Mouse (Mus musculus) monocyte, adult 5-6 weeks (primary cell): ENCODE data around the gene Prmt3. TPM values are rescaled to one million over a fixed set of nuclear protein-coding genes. Genes with fewer than 3 reads are reported as not detected.

Source experiments
- ATAC-seq: fragments of 153-309, 156-312 bp; replicated peaks from 2 replicates; pipeline ENCODE4 v1.8.0; 2017; ENCODE audit warnings: mild to moderate bottlenecking; ENCODE audit not compliant: low TSS enrichment, insufficient number of reproducible peaks, severe bottlenecking, poor library complexity, low FRiP score
- total RNA-seq: library from RNA; stranded (forward); fragments of 200-1000, 200-491, 200-594 nt; gene quantifications from 3 replicates; pipeline ENCODE4 v1.2.3, GENCODE M21; 2017

Prmt3 gene
- total RNA-seq, 1 experiment from 2014 or later = 39.7 TPM

DNA sequence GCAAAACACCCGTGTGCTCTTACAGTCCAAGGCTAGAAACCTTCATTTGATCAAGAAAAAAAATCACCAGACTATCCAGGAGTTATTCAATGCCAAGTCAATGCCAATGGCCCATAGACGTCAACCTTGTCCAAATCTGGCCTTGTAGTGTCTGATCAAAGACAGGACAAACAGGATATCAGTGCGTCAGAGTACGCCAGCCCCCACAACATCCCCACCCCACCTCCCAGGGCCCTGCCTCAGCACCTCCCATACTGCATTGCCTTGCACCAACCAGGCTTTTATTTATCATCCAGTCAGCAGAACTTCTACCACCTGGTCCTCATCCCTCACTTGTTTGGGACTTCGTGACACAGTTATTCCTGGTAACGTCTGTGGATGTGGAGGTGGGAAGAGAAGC, 117.2 kb downstream of the Prmt3 start:
- ATAC-seq = no peak

DNA sequence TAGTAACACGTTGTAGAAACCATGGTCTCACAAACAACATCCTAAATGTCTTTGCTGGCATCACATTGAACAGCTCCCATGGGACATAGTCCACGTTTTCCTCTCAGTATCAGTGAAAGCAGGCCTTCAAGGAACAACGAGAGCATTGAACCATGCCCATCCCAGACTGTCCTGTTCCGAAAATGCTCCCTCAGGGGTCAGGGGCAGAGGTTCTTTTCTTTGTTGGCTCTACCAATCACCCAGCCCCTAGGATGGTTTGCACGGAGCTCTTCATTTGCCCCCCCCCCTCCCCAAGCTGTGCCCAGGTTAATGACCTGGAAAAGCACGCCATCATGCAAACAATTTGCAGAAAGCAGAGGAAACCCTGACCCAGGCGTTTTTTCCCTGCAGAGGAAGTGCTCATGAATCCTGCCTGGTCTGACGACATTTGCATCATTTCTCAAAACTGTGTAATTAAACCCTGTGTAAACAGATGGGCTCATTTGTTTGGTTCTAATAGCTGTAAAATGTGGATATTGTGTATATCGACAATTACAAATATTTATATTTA, 123.9 kb downstream of the Prmt3 start:
- ATAC-seq = no peak

DNA sequence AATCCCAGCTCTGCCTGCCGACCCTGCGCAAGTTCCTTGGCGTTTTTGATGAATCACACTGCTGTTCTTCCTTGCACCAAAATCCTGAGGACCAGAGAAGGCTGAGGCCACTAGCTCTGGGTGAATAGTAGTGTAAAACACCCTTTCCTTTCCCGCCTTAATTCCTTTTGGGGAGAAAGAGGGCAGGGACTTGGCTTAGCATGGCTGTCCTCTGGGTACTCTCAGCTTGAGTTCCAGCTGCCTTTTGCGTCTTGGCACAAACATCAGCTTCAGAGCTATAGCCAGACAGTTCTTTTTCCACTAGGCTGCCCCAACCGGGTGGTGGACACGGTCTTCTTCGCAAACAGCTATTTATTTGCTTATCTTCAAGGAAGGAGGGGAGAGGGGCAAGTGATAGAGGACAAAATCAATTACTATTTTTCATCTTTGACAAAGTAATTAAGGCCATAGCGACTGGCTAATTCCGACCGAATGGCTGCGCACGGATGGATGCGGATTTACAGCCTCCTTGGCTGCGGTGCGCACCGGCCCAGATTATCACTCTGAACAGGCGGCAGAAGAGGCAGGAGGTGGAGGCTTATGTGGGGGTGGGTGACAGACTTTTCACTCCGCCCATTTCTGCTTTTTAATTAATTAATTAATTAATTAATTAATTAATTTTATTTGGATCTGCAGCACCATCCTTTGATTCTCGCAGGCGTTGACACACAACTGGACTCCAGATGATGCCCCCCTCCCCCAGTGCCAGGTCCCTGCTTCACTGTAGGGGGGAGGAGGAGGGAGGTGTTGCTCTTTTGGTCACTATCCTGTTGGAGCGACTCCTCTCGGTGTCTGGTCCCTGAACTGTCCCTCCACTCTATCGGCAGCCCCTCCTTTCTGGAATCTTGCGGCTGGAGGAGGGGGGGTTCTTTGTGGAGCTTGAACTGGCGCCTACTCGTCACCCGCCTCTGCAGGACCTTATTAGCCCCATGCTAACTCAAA, 129.3 kb downstream of the Prmt3 start:
- no peak for ATAC-seq

Other genes with a start within 250 kb of the Prmt3 start
- gene Dbx1, start 141.5 kb upstream of the Prmt3 start, total RNA-seq = not detected in 3 replicates
- gene Htatip2, start 19.2 kb upstream of the Prmt3 start, total RNA-seq = 23.1 to 29.2 TPM (median 25.2 TPM) in 3 replicates
- gene Slc6a5, start 131.8 kb downstream of the Prmt3 start, total RNA-seq = not detected in 3 replicates
- not detected in 3 replicates for gene Nell1, start 196.5 kb downstream of the Prmt3 start, total RNA-seq